Mouse (Mus musculus) E14TG2a.4 (cell line): Measurements from ENCODE around the gene Sox12.

Experiments
- H3K27me3 ChIP-seq: 2 replicates; pipeline ENCODE4 v1.6.1; 2014; ENCODE audit warnings: low read length, control low read depth; ENCODE audit not compliant: insufficient read depth
- H3K36me3 ChIP-seq: 2 replicates; pipeline ENCODE4 v1.6.1; 2014; ENCODE audit warnings: low read length, control low read depth; ENCODE audit not compliant: insufficient read depth
- H3K4me1 ChIP-seq: replicated peaks from 2 replicates; pipeline ENCODE4 v1.6.1; 2014; ENCODE audit warnings: low read depth, low read length, control low read depth
- H3K4me3 ChIP-seq: replicated peaks from 2 replicates; pipeline ENCODE4 v1.5.1; 2014; ENCODE audit warnings: mild to moderate bottlenecking, low read length
- H3K9me3 ChIP-seq: 2 replicates; pipeline ENCODE4 v1.6.1; 2014; ENCODE audit warnings: low read length, control low read depth
- CTCF ChIP-seq: conservative IDR thresholded peaks from 2 replicates; pipeline ENCODE4 v1.5.1; 2014; ENCODE audit warnings: low read length
- NANOG ChIP-seq: IDR thresholded peaks from 2 replicates; pipeline ENCODE4 v1.6.1; 2014; ENCODE audit warnings: borderline replicate concordance, low read length, mixed read lengths
- POU5F1 ChIP-seq: IDR thresholded peaks from 2 replicates; pipeline ENCODE4 v1.6.1; 2014; ENCODE audit warnings: low read length, borderline replicate concordance

The Sox12 gene

GRCm38 (mm10) chr2:152397680-152398435, at the start of gene Sox12:
Gene Sox12, minus strand, starts transcription at chr2:152398063.
- Histone ChIP-seq H3K27me3 (no peaks in the 10 kb centered on the region), H3K4me3 (peak within 1 kb of the TSS; percentile 91), H3K9me3 (no peaks in the 10 kb centered on the region), H3K4me1 (peaks cover 65% of the 10 kb centered on the region), H3K36me3 (peaks cover 23% of the 10 kb centered on the region)
- TF ChIP-seq NANOG (no peak), POU5F1 (no peak), CTCF (no peak)

- peaks cover 10% of the 10 kb centered on the region for H3K4me1 ChIP-seq
- no peak overlapping the region for H3K4me3 ChIP-seq
- no peaks in the 10 kb centered on the region for H3K36me3 ChIP-seq
- no peak for TF ChIP-seq POU5F1
- no peak for TF ChIP-seq NANOG
- TF ChIP-seq CTCF: no peak
- H3K27me3 ChIP-seq: peaks cover 26% of the 10 kb centered on the region
- no peaks in the 10 kb centered on the region for H3K9me3 ChIP-seq
Measured at GRCm38 (mm10) chr2:152447461-152447860, 49.6 kb upstream of the Sox12 start.

- Histone ChIP-seq H3K4me3 (no peak overlapping the region), H3K36me3 (no peaks in the 10 kb centered on the region), H3K9me3 (no peaks in the 10 kb centered on the region), H3K27me3 (peaks cover 22% of the 10 kb centered on the region), H3K4me1 (peaks cover 10% of the 10 kb centered on the region)
- TF ChIP-seq NANOG (no peak), CTCF (no peak), POU5F1 (no peak)
Measured at GRCm38 (mm10) chr2:152446642-152447041, 48.8 kb upstream of the Sox12 start.

- peaks cover 31% of the 10 kb centered on the region for H3K27me3 ChIP-seq
- peaks cover under 1% of the 10 kb centered on the region; the same call in 1 of the 2 replicates for H3K4me1 ChIP-seq
- peaks cover 4% of the 10 kb centered on the region; the same call in 1 of the 2 replicates for H3K9me3 ChIP-seq
- H3K4me3 ChIP-seq: no peak overlapping the region
- TF ChIP-seq POU5F1 (no peak), CTCF (no peak), NANOG (no peak)
- H3K36me3 ChIP-seq: no peaks in the 10 kb centered on the region
Measured at GRCm38 (mm10) chr2:152443281-152443680, 45.4 kb upstream of the Sox12 start.

DNA sequence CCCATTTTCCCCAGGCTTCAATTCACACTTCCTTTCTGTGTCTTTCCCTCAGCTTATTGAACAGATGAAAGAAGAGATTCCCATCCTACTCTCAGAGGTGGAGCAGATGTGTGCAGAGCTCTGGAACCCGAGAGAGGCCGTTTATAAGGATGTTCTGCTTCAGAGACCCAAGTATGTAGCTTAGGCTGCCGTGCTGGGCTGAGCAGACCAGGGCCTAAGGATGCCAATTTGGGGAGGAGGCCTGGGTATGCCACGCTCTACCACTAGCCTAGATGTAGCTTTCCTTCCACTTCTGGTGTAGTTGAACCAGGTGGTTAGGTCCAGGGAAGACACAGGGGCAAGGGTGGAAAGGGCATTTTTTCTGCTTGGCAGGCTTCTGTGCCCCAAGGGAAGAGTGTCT, 44.5 kb upstream of the Sox12 start:
- Histone ChIP-seq H3K4me3 (no peak overlapping the region), H3K4me1 (peaks cover 1% of the 10 kb centered on the region), H3K27me3 (peaks cover 28% of the 10 kb centered on the region), H3K9me3 (peaks cover 4% of the 10 kb centered on the region; the same call in 1 of the 2 replicates), H3K36me3 (no peaks in the 10 kb centered on the region)
- TF ChIP-seq POU5F1 (no peak), NANOG (no peak), CTCF (no peak)

DNA sequence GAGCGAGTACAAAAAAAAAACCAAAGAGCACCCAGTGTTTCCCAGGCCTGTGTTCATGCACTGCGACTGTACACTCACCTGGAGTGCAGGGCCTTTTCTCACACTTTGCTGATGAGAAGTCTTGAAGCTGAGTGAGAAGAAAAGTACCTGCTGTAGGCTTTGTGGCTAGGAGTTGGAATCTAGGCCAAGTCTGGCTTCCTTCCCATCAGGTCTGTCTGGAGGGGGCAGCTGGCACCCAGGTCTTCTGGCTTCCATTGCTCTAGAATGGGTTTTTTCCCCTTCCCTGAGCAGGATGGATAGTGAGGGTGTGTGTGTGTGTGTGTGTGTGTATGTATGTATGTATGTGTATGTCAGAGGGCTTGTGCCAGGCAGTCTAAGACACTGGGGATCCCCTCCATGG, 42.0 kb upstream of the Sox12 start:
- no peak overlapping the region for H3K4me3 ChIP-seq
- peaks cover 27% of the 10 kb centered on the region for H3K27me3 ChIP-seq
- peaks cover 6% of the 10 kb centered on the region for H3K4me1 ChIP-seq
- H3K36me3 ChIP-seq: no peaks in the 10 kb centered on the region
- peaks cover 4% of the 10 kb centered on the region; the same call in 1 of the 2 replicates for H3K9me3 ChIP-seq
- no peak for TF ChIP-seq POU5F1
- TF ChIP-seq CTCF: no peak
- no peak for TF ChIP-seq NANOG

DNA sequence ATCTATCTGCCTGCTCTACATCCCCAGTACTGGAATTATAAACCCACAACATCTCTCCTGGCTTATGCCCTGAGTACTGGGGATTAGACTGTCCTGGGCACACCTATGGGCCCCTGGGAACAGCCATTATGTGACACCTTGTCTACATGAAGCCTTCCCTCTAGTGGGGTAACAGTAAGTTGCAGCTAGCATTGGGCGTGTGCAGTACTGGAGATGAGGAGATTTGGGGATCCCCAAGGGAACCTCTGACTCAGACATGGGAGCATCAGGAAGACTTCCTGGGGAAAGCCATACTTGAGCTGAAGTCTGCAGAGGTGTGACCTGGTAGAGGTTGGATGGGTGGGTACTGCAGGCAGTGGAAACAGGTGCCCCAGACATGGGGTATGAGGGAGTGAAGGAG, 41.1 kb upstream of the Sox12 start:
- no peak for TF ChIP-seq CTCF
- no peak for TF ChIP-seq POU5F1
- TF ChIP-seq NANOG: no peak
- H3K36me3 ChIP-seq: no peaks in the 10 kb centered on the region
- no peak overlapping the region for H3K4me3 ChIP-seq
- H3K4me1 ChIP-seq: peaks cover 6% of the 10 kb centered on the region
- H3K27me3 ChIP-seq: peaks cover 18% of the 10 kb centered on the region
- peaks cover 4% of the 10 kb centered on the region; the same call in 1 of the 2 replicates for H3K9me3 ChIP-seq

- TF ChIP-seq CTCF (peak; percentile 75), POU5F1 (no peak)
- no peaks in the 10 kb centered on the region for H3K36me3 ChIP-seq
- H3K27me3 ChIP-seq: peaks cover 21% of the 10 kb centered on the region
- peaks cover 6% of the 10 kb centered on the region for H3K4me1 ChIP-seq
- peaks cover 4% of the 10 kb centered on the region; the same call in 1 of the 2 replicates for H3K9me3 ChIP-seq
- H3K4me3 ChIP-seq: peak overlapping the region; percentile 64
Measured at GRCm38 (mm10) chr2:152436983-152437860, 39.4 kb upstream of the Sox12 start.
